Mouse (Mus musculus) ovary, postnatal 10 days (tissue): ENCODE results near the gene Kcnma1.

ENCODE experiments used
- DNase-seq: peaks from one replicate; pipeline ENCODE4 v3.0.0; 2022; ENCODE audit warnings: low spot score

Kcnma1 gene

GRCm38 (mm10) chr14:23959061-23959460 is 55.2 kb downstream of the Kcnma1 start:
- no peak for DNase-seq

GRCm38 (mm10) chr14:23957270-23957669 is 57.0 kb downstream of the Kcnma1 start:
- DNase-seq = no peak

- DNase-seq = no peak
These were observed 70.4 kb downstream of the Kcnma1 start for GRCm38 (mm10) chr14:23943876-23944275.

DNA sequence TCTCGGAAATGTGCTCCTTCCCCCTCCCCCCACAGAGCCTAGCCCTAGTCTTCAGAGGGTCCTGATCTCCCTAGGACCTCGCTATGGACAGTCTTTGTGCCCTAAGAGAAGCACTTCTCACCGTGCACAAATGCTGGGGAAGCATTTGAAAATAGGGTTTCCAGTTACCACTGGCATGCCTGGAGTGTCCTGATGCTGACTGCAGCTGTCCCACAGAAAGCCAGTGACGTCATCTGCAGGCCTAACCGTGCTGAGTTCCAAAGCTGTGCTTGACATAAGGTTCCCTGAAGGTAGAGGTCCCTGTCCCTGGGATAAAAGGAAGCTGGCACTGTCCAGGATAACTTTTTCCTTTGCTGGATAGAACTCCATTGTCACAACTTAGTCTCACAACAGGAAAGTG is 71.1 kb downstream of the Kcnma1 start:
- DNase-seq = no peak

DNA sequence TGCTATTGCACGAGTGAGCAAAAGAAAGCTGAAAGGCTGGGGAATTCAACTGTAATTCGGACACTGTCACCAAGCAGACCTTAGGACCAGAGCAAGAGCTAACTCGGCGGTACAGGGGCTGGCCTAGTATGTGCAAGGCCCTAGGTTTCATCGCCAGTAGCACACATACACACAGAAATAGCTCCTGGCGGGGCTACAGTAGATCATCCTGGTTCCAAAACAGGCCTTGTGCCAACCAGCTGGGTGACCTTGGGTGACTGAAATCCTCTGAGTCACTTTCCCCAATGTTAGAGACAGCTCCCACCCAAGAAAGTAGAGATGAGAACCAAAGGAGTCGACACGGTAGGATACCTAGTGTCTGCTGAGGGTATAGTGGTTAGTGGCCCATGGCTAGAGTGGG is 72.2 kb downstream of the Kcnma1 start:
- DNase-seq = no peak

DNA sequence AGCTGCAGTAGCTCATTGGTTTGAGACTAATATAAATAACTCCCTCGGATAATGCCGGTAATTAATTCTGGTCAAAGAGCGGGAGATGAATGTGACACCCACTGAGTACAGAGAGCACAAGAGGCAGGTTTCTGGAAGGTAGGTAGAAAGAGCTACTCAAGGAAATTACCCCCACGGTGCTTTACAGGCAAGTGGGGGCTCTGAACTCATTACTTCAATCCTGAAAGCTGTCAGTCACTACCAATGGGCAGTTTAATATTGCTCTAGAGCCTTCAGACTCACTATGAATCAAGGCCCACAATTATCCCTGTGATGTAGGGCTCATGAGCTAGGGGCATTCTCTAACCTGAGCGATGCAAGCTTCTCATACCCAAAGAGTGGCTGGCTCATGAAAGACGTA is 79.3 kb downstream of the Kcnma1 start:
- no peak for DNase-seq

DNA sequence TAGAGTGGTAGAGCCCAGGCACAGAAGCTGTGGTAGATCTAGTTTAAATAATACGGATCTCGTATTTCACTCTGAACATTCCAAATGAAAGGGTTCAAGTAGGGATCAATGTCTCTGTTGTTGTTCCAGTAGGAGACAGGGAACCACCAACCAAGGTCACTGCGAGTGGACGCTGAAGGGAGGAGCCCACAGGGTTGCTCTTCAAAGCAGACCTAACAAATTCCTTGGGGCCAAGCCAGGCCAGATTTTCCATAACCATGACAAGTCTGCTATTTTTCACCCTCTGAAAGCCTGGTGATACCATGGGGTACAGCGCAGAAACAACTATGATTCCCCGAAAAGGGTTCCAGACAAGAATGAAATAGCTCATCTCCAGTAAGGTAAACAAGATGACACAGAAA is 82.6 kb downstream of the Kcnma1 start:
- DNase-seq = no peak

- no peak for DNase-seq
These were observed 85.1 kb downstream of the Kcnma1 start for GRCm38 (mm10) chr14:23929168-23929567.

DNA sequence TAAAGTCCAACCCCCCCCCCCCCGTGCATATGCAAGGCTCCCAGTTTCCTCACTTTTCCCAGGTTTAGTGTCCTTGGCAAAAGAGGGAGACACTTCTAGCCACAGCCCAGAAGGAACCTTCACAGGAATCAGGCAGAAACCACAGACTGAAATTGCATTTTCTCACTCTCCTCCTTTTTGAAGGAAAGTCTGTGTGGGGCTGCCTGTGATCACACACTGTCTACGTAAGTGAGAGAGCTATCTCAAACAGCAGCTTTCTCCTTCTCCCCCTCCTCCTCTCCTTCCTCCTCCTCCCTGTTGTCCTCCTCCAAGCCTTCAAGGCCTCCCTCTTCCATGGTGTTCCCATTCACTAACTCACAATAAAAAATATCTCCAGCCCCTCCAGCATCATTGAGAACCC is 90.9 kb downstream of the Kcnma1 start:
- DNase-seq = no peak

- no peak for DNase-seq
These were observed 91.5 kb downstream of the Kcnma1 start for GRCm38 (mm10) chr14:23922755-23923154.

DNA sequence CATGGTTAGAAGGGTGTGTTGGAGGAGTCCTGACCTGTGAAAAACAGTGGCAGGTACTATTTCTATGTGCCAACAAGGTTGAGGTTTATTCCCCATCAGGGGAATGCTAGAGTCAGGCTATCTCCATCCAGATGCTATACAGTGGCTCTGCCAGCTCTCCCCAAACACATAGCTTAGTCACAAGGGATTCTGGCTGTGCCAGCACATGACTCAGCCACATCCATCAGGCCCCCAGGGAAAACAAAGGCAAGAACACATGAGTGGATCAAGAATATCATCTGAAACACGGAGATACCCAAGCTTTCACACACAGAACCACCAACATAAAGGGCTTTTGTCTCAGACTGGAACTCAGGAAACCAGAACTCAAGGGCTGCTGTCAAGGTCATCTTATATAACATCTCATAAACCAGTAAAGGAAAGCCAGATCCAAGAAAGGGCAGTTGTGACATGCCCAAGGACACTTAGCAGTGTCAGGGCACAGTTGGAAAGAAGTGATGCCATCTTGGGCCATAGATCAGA is 103.1 kb downstream of the Kcnma1 start:
- DNase-seq = no peak

- DNase-seq = no peak
These were observed 105.7 kb downstream of the Kcnma1 start for GRCm38 (mm10) chr14:23908564-23908963.

- DNase-seq = no peak
These were observed 111.5 kb downstream of the Kcnma1 start for GRCm38 (mm10) chr14:23902636-23903279.

GRCm38 (mm10) chr14:23899462-23899861 is 114.8 kb downstream of the Kcnma1 start:
- DNase-seq = no peak

DNA sequence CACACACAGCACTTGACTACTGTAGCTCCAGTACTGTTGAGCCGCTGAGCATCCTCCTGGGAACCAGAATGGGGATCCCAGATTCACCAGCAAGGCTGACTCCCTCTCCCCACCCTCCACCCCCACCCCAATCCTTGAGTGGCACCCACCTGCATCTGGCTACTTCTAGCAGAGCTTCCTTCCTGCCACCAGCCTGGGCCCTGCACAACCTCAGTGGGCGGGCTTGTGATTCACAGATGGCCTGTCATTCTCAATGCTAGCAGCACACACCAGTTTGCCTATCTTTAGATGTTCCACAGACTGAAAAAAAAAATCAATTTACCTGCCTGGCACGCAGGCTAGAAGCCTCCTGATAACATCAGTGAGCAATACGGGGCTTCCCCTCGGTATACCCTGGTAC is 116.5 kb downstream of the Kcnma1 start:
- no peak for DNase-seq

DNA sequence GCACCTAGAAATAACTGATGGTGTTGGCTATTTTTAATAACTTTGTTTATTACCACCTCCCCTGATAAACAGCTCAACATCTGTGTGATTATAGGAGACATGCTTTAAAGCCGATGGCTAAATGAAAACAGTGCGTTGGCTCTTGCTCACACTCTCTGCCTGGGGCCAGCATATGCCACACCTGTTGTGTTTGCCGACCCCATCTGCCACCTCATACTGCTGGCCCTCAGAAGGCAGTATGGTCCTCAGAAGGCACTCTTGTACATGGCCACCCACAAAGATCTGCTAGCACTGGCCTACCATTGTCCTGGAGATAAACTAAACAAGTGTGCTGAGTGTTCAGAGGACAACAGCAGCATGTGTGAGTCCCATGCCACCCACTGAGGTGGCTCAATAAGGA is 118.3 kb downstream of the Kcnma1 start:
- DNase-seq = no peak

DNA sequence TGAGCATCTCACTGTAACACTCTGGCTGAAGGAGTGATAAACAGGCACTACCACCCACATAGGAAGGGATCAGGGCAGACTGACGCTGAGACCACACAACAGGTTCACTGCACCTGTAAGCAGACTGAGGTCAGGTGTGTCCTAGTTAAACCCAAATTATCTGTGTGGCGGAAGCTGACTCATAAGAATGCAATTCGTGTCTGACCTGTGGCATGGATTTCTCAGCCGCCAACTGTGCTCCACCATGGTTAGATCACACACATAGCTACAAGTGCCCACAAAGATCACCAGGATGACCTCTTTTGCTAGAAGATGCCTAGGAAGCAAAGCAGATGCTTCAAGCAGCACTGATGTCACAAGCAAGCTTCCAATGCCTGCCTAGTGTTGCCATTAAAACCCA is 128.2 kb downstream of the Kcnma1 start:
- no peak for DNase-seq

DNA sequence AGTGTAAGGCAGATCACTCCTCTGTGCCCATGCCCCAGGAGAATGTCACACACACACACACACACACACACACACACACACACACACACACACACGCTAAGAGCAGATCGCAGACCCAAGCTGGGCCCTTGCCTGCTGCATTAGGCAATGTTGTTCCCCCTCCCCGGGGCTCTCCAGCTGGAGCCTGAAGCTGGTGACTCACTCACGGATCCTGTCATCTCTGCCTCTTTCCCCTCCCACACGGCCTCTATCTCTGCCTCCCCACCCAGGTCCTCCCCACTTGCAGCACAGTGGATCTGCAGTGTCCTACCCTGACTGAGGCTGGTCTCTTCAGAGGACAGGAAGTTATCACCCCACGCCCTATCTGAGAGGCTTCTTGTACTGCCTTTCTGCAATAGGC is 128.8 kb downstream of the Kcnma1 start:
- no peak for DNase-seq

DNA sequence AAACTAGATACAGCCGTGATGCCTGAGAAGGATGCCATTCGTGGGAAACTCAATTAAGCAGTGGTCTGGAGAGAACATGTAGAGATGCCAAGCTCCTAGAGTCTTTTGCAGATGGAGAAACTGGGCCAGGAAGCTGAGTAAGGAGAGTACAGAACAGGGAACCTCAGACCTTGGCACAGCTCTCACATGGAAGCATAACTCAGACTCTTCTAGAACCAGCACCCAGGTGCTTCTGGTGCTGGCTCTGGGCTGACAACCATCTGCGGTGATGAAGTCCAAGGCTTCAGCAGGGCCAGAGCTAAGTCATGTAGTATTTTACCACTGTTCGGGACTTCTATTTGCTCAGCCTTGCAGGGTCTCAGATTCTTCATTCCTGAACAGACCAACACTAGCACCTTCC is 129.2 kb downstream of the Kcnma1 start:
- no peak for DNase-seq

DNA sequence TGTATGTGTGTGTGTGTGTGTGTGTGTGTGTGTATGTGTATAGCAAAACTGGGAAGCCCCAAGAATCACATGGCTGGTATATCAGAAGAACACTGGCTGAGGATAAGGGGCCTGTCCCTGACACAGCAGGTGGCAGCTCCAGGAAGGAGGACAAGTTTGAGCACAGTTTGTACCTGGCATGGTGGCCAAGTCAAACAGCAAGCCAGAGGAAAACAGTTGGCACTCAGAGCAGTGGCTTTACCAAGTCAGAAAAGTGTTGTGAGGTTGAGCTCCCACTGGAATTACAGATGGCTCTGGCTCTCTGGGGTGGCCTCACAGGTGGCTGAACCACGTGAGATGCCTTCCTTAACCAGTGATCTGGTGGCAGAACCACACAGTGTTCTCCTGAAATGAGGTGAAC is 132.3 kb downstream of the Kcnma1 start:
- no peak for DNase-seq

DNA sequence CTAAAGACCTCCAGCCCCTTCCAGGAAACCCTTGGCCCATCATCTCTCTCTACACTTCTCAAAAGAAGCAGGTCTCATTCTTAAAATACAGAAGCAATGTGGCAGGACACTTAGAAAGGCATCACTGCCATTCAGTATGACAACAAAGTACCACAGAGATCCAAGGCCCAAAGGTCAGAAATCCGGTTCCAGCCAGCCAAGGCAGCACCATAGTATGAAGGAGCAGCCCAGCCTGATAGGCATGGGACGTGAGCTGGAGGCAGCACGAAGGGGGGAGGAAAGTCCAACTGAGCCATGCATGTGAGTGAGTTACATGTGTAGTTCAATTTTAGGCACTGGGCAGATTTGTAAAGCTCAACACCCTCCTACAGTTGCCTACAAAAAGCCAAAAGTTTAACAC is 135.0 kb downstream of the Kcnma1 start:
- DNase-seq = no peak

GRCm38 (mm10) chr14:23877561-23877960 is 136.7 kb downstream of the Kcnma1 start:
- no peak for DNase-seq

- no peak for DNase-seq
These were observed 139.7 kb downstream of the Kcnma1 start for GRCm38 (mm10) chr14:23874545-23874944.

GRCm38 (mm10) chr14:23857034-23857433 is 157.3 kb downstream of the Kcnma1 start:
- DNase-seq = no peak
